ENCODE assay signal across 21 mouse cellular contexts in the genomic region with DNA sequence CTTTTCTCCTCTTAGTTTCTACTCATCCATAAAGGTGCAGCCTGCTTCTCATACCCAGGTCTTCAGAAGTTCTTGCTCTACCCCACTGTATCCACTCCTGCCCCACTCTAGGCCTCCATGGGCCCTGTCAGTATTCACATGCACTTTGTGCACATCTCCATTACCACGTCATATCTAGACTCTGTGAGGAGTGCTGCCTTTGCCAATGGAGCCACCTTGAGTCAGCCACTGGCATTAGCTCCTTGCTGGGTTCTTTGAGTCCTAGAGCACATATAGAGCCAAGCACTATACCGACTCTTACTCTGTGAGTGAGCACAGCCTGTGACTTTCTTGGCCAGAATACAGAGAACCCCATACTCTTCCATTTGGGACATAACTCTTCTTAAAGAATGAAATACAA.
DNase-seq lines count a peak whose midpoint lies in the region; ATAC-seq and TF ChIP-seq lines count a peak whose summit lies in the region.
"Had no signal": no experiment of that assay in that cellular context is flagged by ENCODE, and none has a peak within 500 bp of the region (broad histone marks: within the 10 kb centered on the region; RNA-seq: fewer than 3 reads in every experiment).

No protein-coding gene starts in this region.

- H3K27me3 ChIP-seq in kidney, postnatal 0 days (ENCODE audit: insufficient read depth, low read length): no peaks in the 10 kb centered on the region; the same call in 1 of the 2 replicates
- no peaks in the 10 kb centered on the region for H3K27me3 ChIP-seq in midbrain, postnatal 0 days (ENCODE audit: insufficient read depth, low read length)
- peaks cover 4% of the 10 kb centered on the region for H3K27me3 ChIP-seq in midbrain, embryonic 15.5 days (replicated peaks)
- H3K27me3 ChIP-seq: intestine, embryonic 15.5 days; limb, embryonic 12.5 days; megakaryocyte, embryonic 14.5 days had no signal

- WGBS in kidney, postnatal 0 days: 83% methylated on average over 2 of the region's 2 CpGs
- WGBS in midbrain, postnatal 0 days: 78% methylated on average over 2 of the region's 2 CpGs
- 85% methylated on average over 2 of the region's 2 CpGs for WGBS in midbrain, embryonic 15.5 days

- no peaks in the 10 kb centered on the region for H3K4me1 ChIP-seq in kidney, postnatal 0 days (replicated peaks; ENCODE audit: insufficient read depth, low read length)
- no peaks in the 10 kb centered on the region for H3K4me1 ChIP-seq in midbrain, postnatal 0 days (ENCODE audit: insufficient read depth, low read length)
- H3K4me1 ChIP-seq in midbrain, embryonic 15.5 days: no peaks in the 10 kb centered on the region
- H3K4me1 ChIP-seq: intestine, embryonic 15.5 days; limb, embryonic 12.5 days had no signal

- H3K4me2 ChIP-seq in kidney, postnatal 0 days (ENCODE audit: low read length): no peak overlapping the region
- H3K4me2 ChIP-seq in midbrain, postnatal 0 days (ENCODE audit: low read depth, low read length, poor library complexity, severe bottlenecking): no peak overlapping the region
- H3K4me2 ChIP-seq in midbrain, embryonic 15.5 days: no peak overlapping the region
- H3K4me2 ChIP-seq: intestine, embryonic 15.5 days; limb, embryonic 12.5 days had no signal

- peak; percentile 18; the same call in 1 of the 2 replicates for TF ChIP-seq CTCF in kidney, postnatal 0 days (IDR thresholded peaks at IDR 0.05; ENCODE audit: low read depth)
- peak; percentile 22 for TF ChIP-seq CTCF in midbrain, postnatal 0 days (IDR thresholded peaks at IDR 0.05)

- H3K36me3 ChIP-seq in kidney, postnatal 0 days (ENCODE audit: insufficient read depth, low read length): no peaks in the 10 kb centered on the region
- no peaks in the 10 kb centered on the region for H3K36me3 ChIP-seq in midbrain, postnatal 0 days (ENCODE audit: insufficient read depth, low read length)
- H3K36me3 ChIP-seq in midbrain, embryonic 15.5 days (replicated peaks): no peaks in the 10 kb centered on the region
- H3K36me3 ChIP-seq: intestine, embryonic 15.5 days; limb, embryonic 12.5 days had no signal

- no peak for DNase-seq in cerebellum, adult 9-10 months
- DNase-seq in kidney, postnatal 0 days (ENCODE audit: low spot score): no peak
- DNase-seq in kidney, postnatal 36 days: no peak
- DNase-seq in midbrain, postnatal 0 days (ENCODE audit: low spot score): no peak
- no peak for DNase-seq in frontal cortex, postnatal 14 days (ENCODE audit: low spot score in 2 of 2)
- no peak for DNase-seq in ovary, postnatal 10 days (ENCODE audit: low spot score)
- DNase-seq: adrenal gland, adult 8-10 months; B cell, adult 2 months; cerebellum, postnatal 14 days; kidney, postnatal 14 days; layer of hippocampus, adult 9-11 months; right cerebral cortex, adult 18-20 months; spleen, adult 18-20 months; thymus, adult 2 months had no signal

- 0 out of 2 replicates have a peak, but pooled peaks have one; percentile 10 for ATAC-seq in cerebellum, adult (ENCODE audit: insufficient number of reproducible peaks, low FRiP score, low TSS enrichment)
- ATAC-seq in kidney, postnatal 0 days (replicated peaks; ENCODE audit: low FRiP score, low read depth): no peak
- ATAC-seq in midbrain, postnatal 0 days (ENCODE audit: low FRiP score): no peak
- no peak for ATAC-seq in midbrain, embryonic 15.5 days (replicated peaks)
- ATAC-seq: forebrain, embryonic 14.5 days; intestine, embryonic 15.5 days; midbrain, embryonic 16.5 days had no signal

- H3K9ac ChIP-seq in kidney, postnatal 0 days (ENCODE audit: low read depth, low read length): no peak overlapping the region
- no peak overlapping the region for H3K9ac ChIP-seq in midbrain, postnatal 0 days (replicated peaks; ENCODE audit: low read length, poor library complexity, severe bottlenecking)
- no peak overlapping the region for H3K9ac ChIP-seq in midbrain, embryonic 15.5 days
- H3K9ac ChIP-seq: intestine, embryonic 15.5 days; limb, embryonic 12.5 days had no signal

- H3K4me3 ChIP-seq in kidney, postnatal 0 days (replicated peaks; ENCODE audit: low read depth, low read length): no peak overlapping the region
- no peak overlapping the region for H3K4me3 ChIP-seq in midbrain, postnatal 0 days (ENCODE audit: low read depth, low read length)
- no peak overlapping the region for H3K4me3 ChIP-seq in midbrain, embryonic 15.5 days
- H3K4me3 ChIP-seq: intestine, embryonic 15.5 days; limb, embryonic 12.5 days; megakaryocyte, embryonic 14.5 days had no signal

- H3K27ac ChIP-seq in kidney, postnatal 0 days: no peak overlapping the region
- H3K27ac ChIP-seq in midbrain, postnatal 0 days (ENCODE audit: low read depth, low read length): no peak overlapping the region
- no peak overlapping the region for H3K27ac ChIP-seq in midbrain, embryonic 15.5 days
- H3K27ac ChIP-seq: intestine, embryonic 15.5 days; limb, embryonic 12.5 days had no signal

- no peaks in the 10 kb centered on the region for H3K9me3 ChIP-seq in kidney, postnatal 0 days (replicated peaks; ENCODE audit: low read length)
- no peaks in the 10 kb centered on the region for H3K9me3 ChIP-seq in midbrain, postnatal 0 days (ENCODE audit: low read length)
- no peaks in the 10 kb centered on the region for H3K9me3 ChIP-seq in midbrain, embryonic 15.5 days
- H3K9me3 ChIP-seq: intestine, embryonic 15.5 days; limb, embryonic 12.5 days; megakaryocyte, embryonic 14.5 days had no signal
